Mouse (Mus musculus): ENCODE measurements around the gene Ttc8. TPM values are rescaled to one million over a fixed set of nuclear protein-coding genes. Genes with fewer than 3 reads are reported as not detected.

The Ttc8 gene
- polyA plus RNA-seq, 1 experiment from 2014 or later, result 6.9 TPM

- TF ChIP-seq CTCF (IDR thresholded peaks at IDR 0.05; ENCODE audit: low read depth), result no peak
- no peak overlapping the region for H3K4me2 ChIP-seq (replicated peaks; ENCODE audit: low read depth)
- H3K27me3 ChIP-seq (replicated peaks; ENCODE audit: control insufficient read depth, insufficient read depth, low read length), result no peaks in the 10 kb centered on the region
- no peaks in the 10 kb centered on the region for H3K9me3 ChIP-seq (ENCODE audit: control insufficient read depth)
- no peak overlapping the region for H3K27ac ChIP-seq (ENCODE audit: low read depth, low read length)
- no peaks in the 10 kb centered on the region for H3K36me3 ChIP-seq (ENCODE audit: control insufficient read depth, insufficient read depth)
- no peaks in the 10 kb centered on the region for H3K4me1 ChIP-seq (replicated peaks; ENCODE audit: control insufficient read depth, insufficient read depth, low read length)
- ATAC-seq, result no peak
- H3K9ac ChIP-seq (ENCODE audit: low read depth, low read length), result no peak overlapping the region
- WGBS, result 87% methylated on average over 2 of the region's 2 CpGs
- no peak overlapping the region for H3K4me3 ChIP-seq (ENCODE audit: low read depth, low read length)
Measured at GRCm38 (mm10) chr12:98984785-98985184, 64.4 kb downstream of the Ttc8 start.

- H3K9me3 ChIP-seq (ENCODE audit: control insufficient read depth), result no peaks in the 10 kb centered on the region
- no peaks in the 10 kb centered on the region for H3K27me3 ChIP-seq (replicated peaks; ENCODE audit: control insufficient read depth, insufficient read depth, low read length)
- H3K4me1 ChIP-seq (replicated peaks; ENCODE audit: control insufficient read depth, insufficient read depth, low read length), result no peaks in the 10 kb centered on the region
- ATAC-seq, result no peak
- no peaks in the 10 kb centered on the region for H3K36me3 ChIP-seq (ENCODE audit: control insufficient read depth, insufficient read depth)
- no peak overlapping the region for H3K4me3 ChIP-seq (ENCODE audit: low read depth, low read length)
- TF ChIP-seq CTCF (IDR thresholded peaks at IDR 0.05; ENCODE audit: low read depth), result no peak
- H3K4me2 ChIP-seq (replicated peaks; ENCODE audit: low read depth), result no peak overlapping the region
- no peak overlapping the region for H3K27ac ChIP-seq (ENCODE audit: low read depth, low read length)
- H3K9ac ChIP-seq (ENCODE audit: low read depth, low read length), result no peak overlapping the region
- WGBS, result 62% methylated on average over 2 of the region's 2 CpGs
Measured at GRCm38 (mm10) chr12:98991076-98991829, 70.9 kb downstream of the Ttc8 start.

GRCm38 (mm10) chr12:98991830-98992216 is 71.4 kb downstream of the Ttc8 start:
- ATAC-seq, result no peak
- Histone ChIP-seq H3K27ac (ENCODE audit: low read depth, low read length) (no peak overlapping the region), H3K36me3 (ENCODE audit: control insufficient read depth, insufficient read depth) (no peaks in the 10 kb centered on the region), H3K9me3 (ENCODE audit: control insufficient read depth) (no peaks in the 10 kb centered on the region), H3K4me3 (ENCODE audit: low read depth, low read length) (no peak overlapping the region), H3K4me1 (replicated peaks; ENCODE audit: control insufficient read depth, insufficient read depth, low read length) (no peaks in the 10 kb centered on the region), H3K4me2 (replicated peaks; ENCODE audit: low read depth) (no peak overlapping the region), H3K9ac (ENCODE audit: low read depth, low read length) (no peak overlapping the region), H3K27me3 (replicated peaks; ENCODE audit: control insufficient read depth, insufficient read depth, low read length) (no peaks in the 10 kb centered on the region)
- no peak for TF ChIP-seq CTCF (IDR thresholded peaks at IDR 0.05; ENCODE audit: low read depth)
- WGBS, result 80% methylated on average over 3 of the region's 3 CpGs

GRCm38 (mm10) chr12:98993736-98994135 is 73.4 kb downstream of the Ttc8 start:
- Histone ChIP-seq H3K36me3 (ENCODE audit: control insufficient read depth, insufficient read depth) (no peaks in the 10 kb centered on the region), H3K9me3 (ENCODE audit: control insufficient read depth) (no peaks in the 10 kb centered on the region), H3K9ac (ENCODE audit: low read depth, low read length) (no peak overlapping the region), H3K4me3 (ENCODE audit: low read depth, low read length) (no peak overlapping the region), H3K4me1 (replicated peaks; ENCODE audit: control insufficient read depth, insufficient read depth, low read length) (no peaks in the 10 kb centered on the region), H3K4me2 (replicated peaks; ENCODE audit: low read depth) (no peak overlapping the region), H3K27me3 (replicated peaks; ENCODE audit: control insufficient read depth, insufficient read depth, low read length) (no peaks in the 10 kb centered on the region), H3K27ac (ENCODE audit: low read depth, low read length) (no peak overlapping the region)
- TF ChIP-seq CTCF (IDR thresholded peaks at IDR 0.05; ENCODE audit: low read depth), result no peak
- ATAC-seq, result no peak
- 76% methylated on average over 2 of the region's 2 CpGs for WGBS

- no peaks in the 10 kb centered on the region for H3K27me3 ChIP-seq (replicated peaks; ENCODE audit: control insufficient read depth, insufficient read depth, low read length)
- no peak for TF ChIP-seq CTCF (IDR thresholded peaks at IDR 0.05; ENCODE audit: low read depth)
- H3K4me1 ChIP-seq (replicated peaks; ENCODE audit: control insufficient read depth, insufficient read depth, low read length), result no peaks in the 10 kb centered on the region
- H3K36me3 ChIP-seq (ENCODE audit: control insufficient read depth, insufficient read depth), result no peaks in the 10 kb centered on the region
- no peak overlapping the region for H3K4me2 ChIP-seq (replicated peaks; ENCODE audit: low read depth)
- ATAC-seq, result no peak
- H3K4me3 ChIP-seq (ENCODE audit: low read depth, low read length), result no peak overlapping the region
- 70% methylated on average over 3 of the region's 3 CpGs for WGBS
- H3K9me3 ChIP-seq (ENCODE audit: control insufficient read depth), result no peaks in the 10 kb centered on the region
- no peak overlapping the region for H3K27ac ChIP-seq (ENCODE audit: low read depth, low read length)
- no peak overlapping the region for H3K9ac ChIP-seq (ENCODE audit: low read depth, low read length)
Measured at GRCm38 (mm10) chr12:98994366-98994765, 74.0 kb downstream of the Ttc8 start.

GRCm38 (mm10) chr12:98995881-98996280 is 75.5 kb downstream of the Ttc8 start:
- Histone ChIP-seq H3K36me3 (ENCODE audit: control insufficient read depth, insufficient read depth) (no peaks in the 10 kb centered on the region), H3K27me3 (replicated peaks; ENCODE audit: control insufficient read depth, insufficient read depth, low read length) (no peaks in the 10 kb centered on the region), H3K9me3 (ENCODE audit: control insufficient read depth) (no peaks in the 10 kb centered on the region), H3K4me1 (replicated peaks; ENCODE audit: control insufficient read depth, insufficient read depth, low read length) (no peaks in the 10 kb centered on the region), H3K27ac (ENCODE audit: low read depth, low read length) (no peak overlapping the region), H3K4me3 (ENCODE audit: low read depth, low read length) (no peak overlapping the region), H3K4me2 (replicated peaks; ENCODE audit: low read depth) (no peak overlapping the region), H3K9ac (ENCODE audit: low read depth, low read length) (no peak overlapping the region)
- WGBS, result 85% methylated on average over 1 of the region's 1 CpGs
- no peak for ATAC-seq
- TF ChIP-seq CTCF (IDR thresholded peaks at IDR 0.05; ENCODE audit: low read depth), result no peak
